Mouse (Mus musculus) liver, embryonic 15.5 days (tissue): ENCODE results near the gene Ggps1. TPM values are rescaled to one million over a fixed set of nuclear protein-coding genes. Genes with fewer than 3 reads are reported as not detected.

Experiments
- ATAC-seq: fragments of 200-750 bp; cut with Nextera tagmentation; 2 replicates; pipeline ENCODE4 v1.8.0; 2017; ENCODE audit warnings: moderate number of reproducible peaks, mild to moderate bottlenecking, moderate library complexity; ENCODE audit not compliant: insufficient read depth
- H3K27ac ChIP-seq: fragments of 300-500 bp; sonication (generic); replicated peaks from 2 replicates; pipeline ENCODE4 v1.5.1; 2015; ENCODE audit warnings: mild to moderate bottlenecking, inconsistent platforms
- H3K27me3 ChIP-seq: fragments of 300-500 bp; sonication (generic); 2 replicates; pipeline ENCODE4 v1.6.1; 2015; ENCODE audit warnings: mild to moderate bottlenecking, inconsistent platforms
- H3K36me3 ChIP-seq: fragments of 300-500 bp; sonication (generic); replicated peaks from 2 replicates; pipeline ENCODE4 v1.6.1; 2015; ENCODE audit warnings: moderate library complexity, mild to moderate bottlenecking, inconsistent platforms
- H3K4me1 ChIP-seq: fragments of 300-500 bp; sonication (generic); replicated peaks from 2 replicates; pipeline ENCODE4 v1.6.1; 2015; ENCODE audit warnings: inconsistent platforms
- H3K4me2 ChIP-seq: fragments of 300-500 bp; sonication (generic); 2 replicates; pipeline ENCODE4 v1.6.1; 2015; ENCODE audit warnings: moderate library complexity, mild to moderate bottlenecking, inconsistent platforms
- H3K4me3 ChIP-seq: fragments of 300-500 bp; sonication (generic); replicated peaks from 2 replicates; pipeline ENCODE4 v1.5.1; 2015; ENCODE audit warnings: mild to moderate bottlenecking, inconsistent platforms
- H3K9ac ChIP-seq: fragments of 300-500 bp; sonication (generic); 2 replicates; pipeline ENCODE4 v1.6.1; 2015; ENCODE audit warnings: moderate library complexity, mild to moderate bottlenecking, inconsistent platforms
- H3K9me3 ChIP-seq: fragments of 300-500 bp; sonication (generic); replicated peaks from 2 replicates; pipeline ENCODE4 v1.6.1; 2016; ENCODE audit warnings: inconsistent platforms
- WGBS: fragments of 180-500 bp; shearing (Covaris S2); methylation state at CpG from one replicate; pipeline ENCODE4 v1.1.7; 2015; ENCODE audit warnings: mixed read lengths; ENCODE audit not compliant: insufficient replicate concordance; 5-methylcytosine and 5-hydroxymethylcytosine counted together
- polyA plus RNA-seq: library from polyadenylated mRNA; unstranded; fragments of >200 nt; fragmentation: Nextera tagmentation; extraction: Ambion mirVana; gene quantifications from 2 replicates; pipeline ENCODE4 v1.2.1, GENCODE M21; 2015

Gene Ggps1
- polyA plus RNA-seq, 1 experiment from 2014 or later = 11.3 TPM

- WGBS = 89% methylated on average over 2 of the region's 2 CpGs
Measured at GRCm38 (mm10) chr13:14014001-14014400, 49.3 kb downstream of the Ggps1 start.

GRCm38 (mm10) chr13:14011454-14011995 lies 51.8 kb downstream of the Ggps1 start:
- WGBS = 83% methylated on average over 4 of the region's 4 CpGs
- Histone ChIP-seq H3K36me3 (peaks cover 71% of the 10 kb centered on the region), H3K9me3 (no peaks in the 10 kb centered on the region), H3K9ac (no peak overlapping the region), H3K27me3 (no peaks in the 10 kb centered on the region), H3K4me3 (no peak overlapping the region), H3K27ac (0 out of 2 replicates have a peak overlapping the region, but pooled peaks have one; percentile 2), H3K4me2 (no peak overlapping the region), H3K4me1 (peaks cover 19% of the 10 kb centered on the region)
- ATAC-seq = no peak

More at GRCm38 (mm10) chr13:14014001-14014400, 49.3 kb downstream of the Ggps1 start:
- Histone ChIP-seq H3K9me3 (no peaks in the 10 kb centered on the region), H3K4me1 (peaks cover 36% of the 10 kb centered on the region), H3K27me3 (no peaks in the 10 kb centered on the region), H3K4me3 (no peak overlapping the region), H3K36me3 (peaks cover 70% of the 10 kb centered on the region), H3K9ac (no peak overlapping the region), H3K27ac (no peak overlapping the region), H3K4me2 (no peak overlapping the region)
- no peak for ATAC-seq

DNA sequence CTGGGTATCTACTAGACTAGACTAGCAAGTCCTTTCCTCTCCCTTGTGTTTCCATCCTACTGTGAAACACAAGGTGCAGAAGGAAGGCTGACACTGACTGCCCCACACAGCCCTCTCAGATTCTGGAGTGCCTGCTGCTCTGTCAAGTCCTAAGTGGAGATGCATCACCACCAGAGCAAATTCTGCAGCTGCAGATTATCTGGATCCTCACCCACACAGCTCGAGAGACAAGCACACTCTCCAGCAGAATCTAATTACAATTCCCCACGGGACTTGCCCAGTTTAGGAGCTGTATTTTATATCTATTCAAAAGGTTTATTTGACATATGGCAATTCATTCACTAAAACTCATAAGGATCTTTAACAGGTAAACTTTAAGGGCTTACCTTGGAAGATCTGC lies 57.2 kb downstream of the Ggps1 start:
- Histone ChIP-seq H3K4me1 (peaks cover 9% of the 10 kb centered on the region; the same call in 1 of the 2 replicates), H3K27me3 (no peaks in the 10 kb centered on the region), H3K9me3 (no peaks in the 10 kb centered on the region), H3K9ac (no peak overlapping the region), H3K36me3 (peaks cover 83% of the 10 kb centered on the region), H3K27ac (no peak overlapping the region), H3K4me3 (no peak overlapping the region), H3K4me2 (no peak overlapping the region)
- 59% methylated on average over 2 of the region's 2 CpGs for WGBS
- no peak for ATAC-seq

- 85% methylated on average over 5 of the region's 5 CpGs for WGBS
- H3K4me2 ChIP-seq = no peak overlapping the region
- no peaks in the 10 kb centered on the region for H3K27me3 ChIP-seq
- H3K9me3 ChIP-seq = no peaks in the 10 kb centered on the region
- no peak overlapping the region for H3K4me3 ChIP-seq
- H3K27ac ChIP-seq = no peak overlapping the region
- peaks cover 93% of the 10 kb centered on the region for H3K36me3 ChIP-seq
- ATAC-seq = no peak
- H3K4me1 ChIP-seq = 0 out of 2 replicates have a peak, but pooled peaks cover 5% of the 10 kb centered on the region
- H3K9ac ChIP-seq = no peak overlapping the region
Measured at GRCm38 (mm10) chr13:14004999-14005398, 58.3 kb downstream of the Ggps1 start.

GRCm38 (mm10) chr13:14004086-14004485 lies 59.2 kb downstream of the Ggps1 start:
- WGBS = 72% methylated on average over 4 of the region's 4 CpGs
- Histone ChIP-seq H3K4me2 (no peak overlapping the region), H3K27ac (no peak overlapping the region), H3K4me3 (no peak overlapping the region), H3K9ac (no peak overlapping the region), H3K9me3 (no peaks in the 10 kb centered on the region), H3K4me1 (0 out of 2 replicates have a peak, but pooled peaks cover 2% of the 10 kb centered on the region), H3K27me3 (no peaks in the 10 kb centered on the region), H3K36me3 (peaks cover 94% of the 10 kb centered on the region)
- no peak for ATAC-seq

- 86% methylated on average over 2 of the region's 2 CpGs for WGBS
- H3K4me3 ChIP-seq = no peak overlapping the region
- ATAC-seq = no peak
- H3K4me2 ChIP-seq = no peak overlapping the region
- no peak overlapping the region for H3K9ac ChIP-seq
- no peaks in the 10 kb centered on the region for H3K27me3 ChIP-seq
- H3K36me3 ChIP-seq = peaks cover 96% of the 10 kb centered on the region
- H3K4me1 ChIP-seq = 0 out of 2 replicates have a peak, but pooled peaks cover 2% of the 10 kb centered on the region
- H3K9me3 ChIP-seq = no peaks in the 10 kb centered on the region
- H3K27ac ChIP-seq = no peak overlapping the region
Measured at GRCm38 (mm10) chr13:14002706-14003105, 60.6 kb downstream of the Ggps1 start.

Other genes with a start within 250 kb of the Ggps1 start
- 25.2 and 28.0 TPM in 2 replicates for gene B3galnt2, start 109.0 kb downstream of the Ggps1 start, polyA plus RNA-seq
- gene Tbce, start 23.9 kb downstream of the Ggps1 start, polyA plus RNA-seq = 27.0 and 30.6 TPM in 2 replicates
- 16.8 and 19.3 TPM in 2 replicates for gene Arid4b, start 256 bp downstream of the Ggps1 start, polyA plus RNA-seq